Mouse (Mus musculus) G1E (cell line): ENCODE data around the gene Mnd1. TPM values are rescaled to one million over a fixed set of nuclear protein-coding genes. Genes with fewer than 3 reads are reported as not detected.

Experiments
- ATAC-seq: 2 replicates; pipeline ENCODE4 v1.8.0; 2016; ENCODE audit warnings: mild to moderate bottlenecking; ENCODE audit not compliant: insufficient number of reproducible peaks, poor library complexity, low FRiP score, severe bottlenecking; ENCODE audit errors: extremely low read depth
- DNase-seq: peaks from one replicate; pipeline ENCODE4 v3.0.0; 2012; ENCODE audit warnings: low spot score
- H3K27me3 ChIP-seq: 2 replicates; pipeline ENCODE4 v1.6.1; 2012; ENCODE audit warnings: mild to moderate bottlenecking, low read length, inconsistent platforms; ENCODE audit not compliant: insufficient read depth
- H3K36me3 ChIP-seq: replicated peaks from 2 replicates; pipeline ENCODE3; 2012; ENCODE audit warnings: mild to moderate bottlenecking, inconsistent platforms
- H3K4me1 ChIP-seq: 2 replicates; pipeline ENCODE4 v1.6.1; 2012; ENCODE audit warnings: low read depth, low read length, inconsistent platforms, mixed read lengths; ENCODE audit not compliant: insufficient read depth
- H3K4me3 ChIP-seq: 2 replicates; pipeline ENCODE4 v1.5.1; 2012; ENCODE audit warnings: low read depth, mild to moderate bottlenecking, inconsistent platforms, low read length, moderate library complexity, mixed read lengths
- H3K9me3 ChIP-seq: replicated peaks from 2 replicates; pipeline ENCODE4 v1.6.1; 2012; ENCODE audit warnings: inconsistent platforms
- CTCF ChIP-seq: IDR thresholded peaks from 2 replicates; pipeline ENCODE4 v1.5.1; 2012; ENCODE audit warnings: low read depth, low read length, inconsistent platforms, mixed read lengths
- GATA1 ChIP-seq: IDR thresholded peaks from 2 replicates; pipeline ENCODE4 v1.6.1; 2012; ENCODE audit warnings: borderline replicate concordance, low read length, inconsistent platforms, mixed read lengths
- GATA2 ChIP-seq: IDR thresholded peaks from 2 replicates; pipeline ENCODE4 v1.6.1; 2012; ENCODE audit warnings: low read depth, low read length, inconsistent platforms, borderline replicate concordance
- POLR2AphosphoS5 ChIP-seq: IDR thresholded peaks from 2 replicates; pipeline ENCODE4 v1.6.1; 2012; ENCODE audit warnings: low read depth, low read length, inconsistent platforms; ENCODE audit not compliant: insufficient replicate concordance
- TAL1 ChIP-seq: conservative IDR thresholded peaks from 2 replicates; pipeline ENCODE4 v1.6.1; 2012; ENCODE audit warnings: low read depth, low read length, inconsistent platforms, mixed read lengths
- polyA plus RNA-seq: library from polyadenylated mRNA; stranded (reverse); fragments of >175 nt; gene quantifications from 2 replicates; pipeline ENCODE4 v1.2.3, GENCODE M21; 2012
- total RNA-seq, 2 experiments: library from RNA; stranded (forward) in 1 of 2; stranded (reverse) in 1 of 2; fragments of 200-1000 nt in 1 of 2; fragments of >200 nt in 1 of 2; fragmentation: Nextera tagmentation in 1 of 2; gene quantifications; 2 replicates each; pipeline ENCODE4 v1.2.3; 2014 to 2017

The Mnd1 gene
- total and polyA plus RNA-seq, 3 experiments = 1.8 to 23.5 (median 6.1) TPM

- no peak for ATAC-seq
Observed at GRCm38 (mm10) chr3:84048729-84049175, 106.8 kb downstream of the Mnd1 start.

GRCm38 (mm10) chr3:84046206-84046605 lies 109.4 kb downstream of the Mnd1 start:
- H3K4me3 ChIP-seq = no peak overlapping the region
- DNase-seq = no peak
- H3K27me3 ChIP-seq = peaks cover 3% of the 10 kb centered on the region; the same call in 1 of the 2 replicates
- H3K36me3 ChIP-seq = peaks cover 3% of the 10 kb centered on the region
- no peaks in the 10 kb centered on the region for H3K9me3 ChIP-seq
- TF ChIP-seq GATA2 = no peak
- no peak for ATAC-seq
- H3K4me1 ChIP-seq = peaks cover 19% of the 10 kb centered on the region

More at GRCm38 (mm10) chr3:84048729-84049175, 106.8 kb downstream of the Mnd1 start:
- Histone ChIP-seq H3K36me3 (peaks cover 3% of the 10 kb centered on the region), H3K4me1 (peaks cover 7% of the 10 kb centered on the region), H3K27me3 (peaks cover 6% of the 10 kb centered on the region; the same call in 1 of the 2 replicates), H3K4me3 (no peak overlapping the region), H3K9me3 (no peaks in the 10 kb centered on the region)
- no peak for DNase-seq
- TF ChIP-seq GATA1 (no peak), TAL1 (no peak), POLR2AphosphoS5 (no peak), CTCF (no peak), GATA2 (no peak)

DNA sequence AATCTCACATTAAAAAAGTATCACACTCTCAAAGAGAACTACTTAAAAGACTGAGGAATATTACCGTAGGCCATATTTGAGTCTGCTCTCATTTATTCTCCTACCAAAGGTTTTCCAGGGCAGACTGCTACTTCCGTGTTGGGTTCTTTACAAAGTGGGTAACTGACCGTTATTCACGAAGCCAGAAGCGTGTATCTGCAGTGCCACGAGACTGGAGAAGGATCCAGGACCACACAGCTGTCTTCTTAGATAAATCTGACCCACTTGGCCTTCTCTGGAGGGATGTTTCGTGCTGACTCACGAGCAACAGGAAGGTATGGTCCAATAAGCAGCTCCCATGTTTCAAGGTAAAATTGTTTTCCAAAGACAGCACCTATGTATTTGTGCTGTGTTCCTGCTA lies 113.8 kb downstream of the Mnd1 start:
- peak; percentile 51 for DNase-seq
- peak overlapping the region; percentile 32; the same call in 1 of the 2 replicates for H3K4me3 ChIP-seq
- no peaks in the 10 kb centered on the region for H3K9me3 ChIP-seq
- ATAC-seq = peak; percentile 74
- no peak for TF ChIP-seq POLR2AphosphoS5
- peak; percentile 72 for TF ChIP-seq TAL1
- H3K27me3 ChIP-seq = no peaks in the 10 kb centered on the region
- peaks cover 14% of the 10 kb centered on the region for H3K36me3 ChIP-seq
- peaks cover 45% of the 10 kb centered on the region for H3K4me1 ChIP-seq

- TF ChIP-seq GATA1 (no peak), GATA2 (no peak), CTCF (no peak)
- ATAC-seq (no peak), DNase-seq (peak; percentile 63)
- H3K4me1 ChIP-seq = peaks cover 54% of the 10 kb centered on the region
- H3K4me3 ChIP-seq = peak overlapping the region; percentile 87
- no peaks in the 10 kb centered on the region for H3K27me3 ChIP-seq
- no peaks in the 10 kb centered on the region for H3K9me3 ChIP-seq
- H3K36me3 ChIP-seq = peaks cover 18% of the 10 kb centered on the region
Observed at GRCm38 (mm10) chr3:84040476-84041082, 115.0 kb downstream of the Mnd1 start.

DNA sequence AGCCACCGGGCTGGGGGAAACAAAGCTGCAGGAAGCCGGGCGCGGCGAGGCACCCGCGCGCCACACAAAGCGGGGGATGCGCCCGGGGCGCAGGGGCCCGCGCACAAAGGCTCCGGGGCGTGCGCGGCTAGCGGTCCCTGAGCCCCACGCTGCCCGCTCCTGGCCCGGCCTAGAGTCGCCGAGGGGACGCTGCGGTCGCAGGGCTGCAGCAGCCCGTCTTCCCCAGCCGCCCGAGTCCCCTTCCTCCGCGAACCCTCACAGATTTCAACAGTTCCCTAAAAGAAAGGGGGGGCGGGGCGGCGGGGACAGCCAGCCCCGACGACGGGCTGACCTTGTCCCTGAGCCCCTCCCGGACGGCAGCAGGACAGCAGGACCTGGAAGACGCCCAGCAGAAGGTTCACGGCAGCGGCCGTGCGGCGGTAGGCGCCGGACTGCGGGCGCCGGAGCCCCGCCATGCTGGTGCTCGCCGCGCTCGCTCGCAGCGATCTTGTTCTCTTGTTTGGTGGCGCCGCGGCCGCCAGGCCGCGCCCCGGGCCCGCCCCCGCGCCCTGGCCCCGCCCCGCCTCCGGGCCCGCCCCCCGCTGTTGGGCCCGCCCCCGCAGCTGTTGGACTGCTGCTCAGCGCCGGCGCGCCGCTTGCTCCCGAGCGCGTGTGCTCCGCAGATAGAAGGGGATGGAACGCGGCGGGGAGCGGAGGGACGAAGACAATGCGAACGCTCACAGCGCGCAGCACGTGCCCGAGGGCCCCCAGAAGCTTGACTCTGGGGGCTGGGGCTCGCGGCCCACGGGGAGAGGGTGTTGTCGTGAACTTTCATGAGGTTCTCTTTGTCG lies 115.7 kb downstream of the Mnd1 start, which contains the start of gene Tmem131l:
TSS of gene Tmem131l (minus strand) at position 530 of the 830 bp plus-strand sequence.
- H3K27me3 ChIP-seq = no peaks in the 10 kb centered on the region
- peak; percentile 81 for DNase-seq
- peaks cover 25% of the 10 kb centered on the region for H3K36me3 ChIP-seq
- peak; percentile 55 for ATAC-seq
- H3K9me3 ChIP-seq = no peaks in the 10 kb centered on the region
- peak within 1 kb of the TSS; percentile 87 for H3K4me3 ChIP-seq
- peaks cover 61% of the 10 kb centered on the region for H3K4me1 ChIP-seq
- TF ChIP-seq GATA2 = no peak
- no peak for TF ChIP-seq CTCF
- TF ChIP-seq POLR2AphosphoS5 = no peak
- TF ChIP-seq TAL1 = no peak
- no peak for TF ChIP-seq GATA1

DNA sequence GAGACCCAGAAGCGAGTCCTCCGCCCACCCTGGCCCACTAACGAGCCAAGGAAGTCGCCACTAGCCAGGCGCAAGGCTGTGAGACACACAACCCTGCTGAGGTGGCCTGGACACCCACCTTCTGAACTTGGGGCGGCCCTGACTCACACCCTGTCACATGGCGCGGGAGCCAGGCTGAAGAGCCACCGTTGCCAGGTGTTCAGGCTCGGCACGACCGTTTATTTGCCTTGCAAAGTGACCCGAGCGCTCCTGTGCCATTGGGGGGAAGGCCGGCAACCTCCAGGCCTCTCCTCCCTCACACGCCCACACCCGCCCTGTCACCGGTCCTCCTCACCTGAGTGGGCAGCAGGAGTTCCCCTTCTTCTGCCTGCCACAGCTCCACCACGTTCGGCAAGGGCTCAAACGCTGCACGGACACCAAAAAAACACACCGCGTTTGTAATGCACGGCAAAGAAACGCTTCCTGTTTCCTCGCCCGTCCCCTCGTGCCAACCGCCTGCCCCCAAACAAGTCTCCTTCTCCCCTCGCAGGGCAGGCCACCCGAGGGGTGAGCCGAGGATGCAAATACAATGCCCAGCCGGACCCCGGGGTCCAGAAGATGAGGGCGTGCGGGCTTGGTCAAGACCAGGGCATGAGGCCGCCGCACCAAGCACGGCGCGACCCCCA lies 116.5 kb downstream of the Mnd1 start:
- H3K4me1 ChIP-seq = peaks cover 68% of the 10 kb centered on the region
- H3K36me3 ChIP-seq = peaks cover 27% of the 10 kb centered on the region
- ATAC-seq (peak; percentile 2; the same call in 1 of the 2 replicates), DNase-seq (peak; percentile 61)
- H3K4me3 ChIP-seq = peak overlapping the region; percentile 87
- TF ChIP-seq CTCF (no peak), POLR2AphosphoS5 (no peak)
- H3K9me3 ChIP-seq = no peaks in the 10 kb centered on the region
- no peaks in the 10 kb centered on the region for H3K27me3 ChIP-seq
